Mouse (Mus musculus): Measurements from ENCODE around the gene Olfr403. TPM values are rescaled to one million over a fixed set of nuclear protein-coding genes. Genes with fewer than 3 reads are reported as not detected.

The Olfr403 gene
- polyA plus RNA-seq, 1 experiment from 2014 or later: not detected

Other genes with a start within 250 kb of the Olfr403 start
- gene Olfr23, start 249.6 kb upstream of the Olfr403 start, polyA plus RNA-seq (2014; fragmentation: Nextera tagmentation; extraction: Ambion mirVana): not detected in 2 replicates
- gene Olfr397, start 225.4 kb upstream of the Olfr403 start, polyA plus RNA-seq (2014; fragmentation: Nextera tagmentation; extraction: Ambion mirVana): not detected in 2 replicates
- not detected in 2 replicates for gene Olfr398, start 195.8 kb upstream of the Olfr403 start, polyA plus RNA-seq (2014; fragmentation: Nextera tagmentation; extraction: Ambion mirVana)
- gene Olfr139, start 129.7 kb upstream of the Olfr403 start, polyA plus RNA-seq (2014; fragmentation: Nextera tagmentation; extraction: Ambion mirVana): not detected in 2 replicates
- gene Olfr399, start 129.6 kb upstream of the Olfr403 start, polyA plus RNA-seq (2014; fragmentation: Nextera tagmentation; extraction: Ambion mirVana): not detected in 2 replicates
- not detected in 2 replicates for gene Zfp616, start 116.3 kb upstream of the Olfr403 start, polyA plus RNA-seq (2014; fragmentation: Nextera tagmentation; extraction: Ambion mirVana)
- gene Olfr401, start 72.5 kb upstream of the Olfr403 start, polyA plus RNA-seq (2014; fragmentation: Nextera tagmentation; extraction: Ambion mirVana): not detected in 2 replicates
- gene Olfr402, start 32.7 kb upstream of the Olfr403 start, polyA plus RNA-seq (2014; fragmentation: Nextera tagmentation; extraction: Ambion mirVana): not detected in 2 replicates
- not detected in 2 replicates for gene Olfr43, start 25.1 kb downstream of the Olfr403 start, polyA plus RNA-seq (2014; fragmentation: Nextera tagmentation; extraction: Ambion mirVana)
- not detected in 2 replicates for gene Olfr406, start 73.6 kb downstream of the Olfr403 start, polyA plus RNA-seq (2014; fragmentation: Nextera tagmentation; extraction: Ambion mirVana)
- not detected in 2 replicates for gene Olfr59, start 97.5 kb downstream of the Olfr403 start, polyA plus RNA-seq (2014; fragmentation: Nextera tagmentation; extraction: Ambion mirVana)
- not detected in 2 replicates for gene Olfr410, start 151.8 kb downstream of the Olfr403 start, polyA plus RNA-seq (2014; fragmentation: Nextera tagmentation; extraction: Ambion mirVana)
- gene Olfr411, start 166.4 kb downstream of the Olfr403 start, polyA plus RNA-seq (2014; fragmentation: Nextera tagmentation; extraction: Ambion mirVana): not detected in 2 replicates
- gene Olfr412, start 175.8 kb downstream of the Olfr403 start, polyA plus RNA-seq (2014; fragmentation: Nextera tagmentation; extraction: Ambion mirVana): not detected in 2 replicates